Mouse (Mus musculus) CH12.LX (cell line): Measurements from ENCODE around the gene Ppfia2.

Experiments
- CTCF ChIP-seq, 2 experiments: IDR thresholded peaks in 1 of 2; conservative IDR thresholded peaks in 1 of 2; 2 replicates each; pipeline ENCODE4 v1.5.1; 2011 to 2012; ENCODE audit warnings: low read depth in 2 of 2, low read length in 2 of 2, improper control_type of control experiment in 1 of 2, inconsistent platforms in 1 of 2, mild to moderate bottlenecking in 1 of 2, moderate library complexity in 1 of 2
- MXI1 ChIP-seq: IDR thresholded peaks from 2 replicates; pipeline ENCODE4 v1.6.1; 2011; ENCODE audit warnings: mild to moderate bottlenecking, low read depth, low read length, improper control_type of control experiment
- POLR2A ChIP-seq: IDR thresholded peaks from 2 replicates; pipeline ENCODE4 v1.6.1; 2011; ENCODE audit warnings: low read depth, mild to moderate bottlenecking, improper control_type of control experiment, low read length
- TCF12 ChIP-seq: IDR thresholded peaks from 2 replicates; pipeline ENCODE4 v1.6.1; 2014; ENCODE audit warnings: low read depth, mild to moderate bottlenecking, inconsistent platforms, low read length, improper control_type of control experiment
- ZKSCAN1 ChIP-seq: IDR thresholded peaks from 2 replicates; pipeline ENCODE4 v1.6.1; 2012; ENCODE audit warnings: low read depth, inconsistent platforms, low read length, improper control_type of control experiment, borderline replicate concordance

GRCm38 (mm10) chr10:106509281-106510165 lies 39.4 kb downstream of the Ppfia2 start:
- TF ChIP-seq ZKSCAN1 (no peak), TCF12 (no peak), MXI1 (no peak), CTCF (conservative IDR thresholded peaks at IDR 0.05 in 1 of 2, IDR thresholded peaks at IDR 0.05 in 1 of 2; ENCODE audit: low read depth in 2 of 2, low read length in 2 of 2) (no peak), POLR2A (no peak)
